Mouse (Mus musculus): ENCODE data around the gene Csnk2b.
A peak's percentile ranks its signal among the peaks of the same experiment; 100 is the strongest.
"Not testable (repeated sequence)": the region's sequence is repeated elsewhere in the genome, so short reads cannot be mapped to it uniquely, and the experiment has no call there.

Csnk2b gene

DNA sequence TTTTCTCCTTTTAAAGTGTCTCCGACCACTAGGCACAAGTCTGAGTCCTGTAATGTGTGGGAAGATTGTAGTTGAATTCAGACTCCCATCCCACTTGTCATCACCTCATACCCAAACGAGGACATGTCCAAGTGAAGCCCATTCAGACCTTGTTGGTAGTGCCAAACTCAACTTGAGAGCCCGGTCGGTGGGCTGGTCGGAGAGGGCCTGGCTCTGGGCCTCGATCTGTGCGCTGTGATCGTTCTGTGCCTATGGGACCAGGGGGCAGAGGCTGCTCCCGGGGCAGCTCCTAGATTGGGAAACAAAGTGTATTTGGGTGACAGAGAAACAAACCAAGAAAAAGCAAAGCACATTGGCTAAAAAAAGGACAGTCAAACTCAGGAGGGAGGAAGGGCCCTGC lies 31.2 kb upstream of the Csnk2b start:
- DNase-seq (ENCODE audit: low read depth, low spot score) = no peak

DNA sequence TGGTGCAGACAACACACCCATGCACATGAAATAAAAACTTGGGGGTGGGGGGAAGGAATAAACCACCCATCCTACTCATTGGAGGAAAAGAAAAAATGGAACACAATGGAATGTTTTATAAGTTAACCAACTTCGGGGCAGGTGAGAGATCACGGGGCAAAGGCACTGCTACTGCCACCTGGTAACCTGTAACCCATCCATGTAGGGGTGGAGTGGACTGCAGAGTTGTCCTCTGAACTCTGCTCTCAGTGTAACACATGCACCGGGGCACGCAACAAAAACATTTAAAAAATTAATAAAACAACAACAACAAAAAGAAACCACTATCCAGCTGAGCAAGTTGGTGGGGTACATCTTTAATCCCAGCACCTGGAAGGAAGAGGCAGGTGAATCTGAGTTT lies 30.3 kb upstream of the Csnk2b start:
- DNase-seq (ENCODE audit: low read depth, low spot score) = no peak

- no peak for DNase-seq (ENCODE audit: low read depth, low spot score)
Observed at GRCm38 (mm10) chr17:35147922-35148639, 26.2 kb upstream of the Csnk2b start.

DNA sequence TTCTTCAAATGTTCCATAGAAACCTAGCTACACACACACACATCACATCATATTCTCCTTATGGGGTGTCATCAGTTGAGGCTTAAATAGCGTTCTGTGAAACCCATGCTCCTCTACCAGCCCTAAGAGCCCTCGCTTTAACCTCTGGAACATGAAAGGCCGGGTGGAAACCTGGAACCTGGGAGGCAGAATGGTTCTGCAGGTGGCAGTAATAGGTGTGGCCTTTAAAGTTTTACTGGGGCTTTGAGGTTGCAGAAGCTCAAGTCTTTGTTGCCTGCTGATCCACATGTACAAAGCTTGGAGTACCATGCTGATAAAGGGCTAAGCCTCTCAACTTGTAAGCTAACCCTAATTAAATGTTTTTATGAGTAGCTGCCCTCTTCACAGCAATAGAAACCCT lies 25.5 kb upstream of the Csnk2b start:
- no peak for DNase-seq (ENCODE audit: low read depth, low spot score)

- DNase-seq (ENCODE audit: low read depth, low spot score) = no peak
Observed at GRCm38 (mm10) chr17:35146139-35146538, 24.3 kb upstream of the Csnk2b start.

DNA sequence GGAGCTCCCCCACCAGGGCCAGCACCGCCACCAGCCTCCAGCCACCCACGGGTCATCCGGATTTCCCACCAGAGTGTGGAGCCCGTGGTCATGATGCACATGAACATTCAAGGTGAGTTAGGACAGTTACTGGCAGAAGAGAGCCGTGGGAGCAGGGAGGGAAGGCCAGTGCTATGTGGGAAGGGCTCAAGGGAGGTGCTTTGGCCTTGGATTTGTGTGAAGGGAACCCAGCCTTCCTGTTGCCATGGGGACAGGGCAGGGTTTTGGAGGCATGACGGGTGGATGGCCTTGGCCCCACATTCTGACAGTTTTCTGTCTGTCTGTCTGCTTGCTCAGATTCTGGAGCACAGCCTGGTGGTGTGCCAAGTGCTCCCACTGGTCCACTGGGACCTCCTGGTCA lies 20.1 kb upstream of the Csnk2b start:
- DNase-seq (ENCODE audit: low read depth, low spot score) = no peak

DNA sequence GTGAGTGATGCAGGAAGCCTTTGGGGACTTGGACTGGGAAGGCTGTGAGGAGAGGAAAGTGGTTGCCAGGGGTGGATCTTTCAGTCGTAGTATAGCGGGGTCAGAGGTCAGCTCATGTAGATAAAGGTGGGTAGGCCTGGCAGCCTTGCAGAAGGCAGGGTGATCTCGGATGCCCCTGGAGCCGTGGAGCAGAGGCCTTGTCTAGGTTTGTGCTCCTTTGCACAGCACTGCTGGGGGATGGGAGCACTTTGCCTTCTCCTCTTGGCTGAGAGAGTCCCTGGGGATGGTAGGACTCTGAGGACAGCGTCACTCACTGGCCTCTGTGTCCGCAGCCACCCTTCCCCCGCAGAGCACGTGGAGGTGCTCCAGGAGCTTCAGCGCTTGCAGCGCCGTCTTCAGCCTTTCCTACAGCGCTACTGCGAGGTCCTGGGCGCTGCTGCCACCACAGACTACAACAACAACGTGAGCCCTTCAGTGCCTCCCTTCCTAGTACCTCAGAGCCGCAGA lies 18.7 kb upstream of the Csnk2b start:
- no peak for DNase-seq (ENCODE audit: low read depth, low spot score)

DNA sequence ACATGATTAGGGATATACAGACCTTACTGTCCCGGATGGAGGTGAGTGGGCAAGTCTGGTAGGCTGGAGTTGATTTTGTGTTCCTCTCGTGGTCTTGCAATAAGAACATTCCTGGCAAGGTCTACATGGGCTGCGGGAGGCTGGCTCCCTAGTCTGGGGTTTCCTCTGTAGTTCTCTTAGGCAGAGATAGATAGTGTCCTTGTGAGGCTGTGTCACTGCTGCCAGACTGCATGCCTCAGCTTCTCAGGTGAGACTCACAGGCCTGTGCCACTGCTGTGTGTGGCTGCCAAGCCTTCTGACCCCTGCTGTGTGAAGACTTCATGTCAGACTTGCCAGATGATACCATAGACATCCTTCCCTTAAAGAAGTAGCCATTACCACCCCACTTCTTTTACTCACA lies 17.4 kb upstream of the Csnk2b start:
- no peak for DNase-seq (ENCODE audit: low read depth, low spot score)

GRCm38 (mm10) chr17:35135591-35136320 lies 13.9 kb upstream of the Csnk2b start:
- peak; percentile 83 for DNase-seq (ENCODE audit: low read depth, low spot score)

DNA sequence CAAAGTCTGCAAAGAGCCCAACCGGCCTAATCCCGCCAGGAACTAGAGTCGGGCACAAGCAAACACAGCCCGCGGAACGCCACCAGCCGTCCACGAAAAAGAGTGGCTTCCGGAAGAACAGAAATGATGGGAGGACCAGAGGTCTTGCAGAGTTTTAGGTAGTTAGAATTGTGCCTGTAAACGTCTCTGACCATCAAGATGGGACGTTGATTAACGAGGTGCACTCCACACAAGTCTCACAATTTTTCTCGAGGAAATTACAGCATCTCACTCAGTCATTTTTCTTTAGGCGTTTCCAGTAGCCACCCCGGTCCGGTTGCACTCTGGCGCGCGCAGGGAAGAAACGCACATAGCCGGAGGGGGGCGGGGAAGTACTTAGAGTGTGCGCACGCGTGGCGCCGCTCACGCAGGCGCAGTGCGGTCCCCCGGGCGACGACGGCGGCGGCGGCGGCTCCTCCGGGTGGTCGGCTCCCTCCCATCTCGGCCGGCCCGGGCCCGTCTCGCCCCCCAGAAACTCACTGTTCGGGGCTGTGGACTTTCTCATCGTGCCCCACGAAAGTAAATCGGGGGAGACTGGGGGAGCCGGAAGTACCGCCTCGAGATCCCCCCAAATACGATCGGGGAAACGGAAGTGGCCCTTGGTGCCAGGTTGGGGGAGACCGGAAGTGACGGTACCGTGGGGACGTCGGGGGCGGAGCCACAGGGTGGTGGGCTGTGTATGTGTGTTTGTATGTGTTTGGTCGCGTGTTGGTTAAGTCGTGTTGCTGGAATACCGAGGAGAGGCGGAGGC lies 13.1 kb upstream of the Csnk2b start, which contains the start of gene Bag6:
Gene Bag6 (plus strand): TSS at position 378 of the 790 bp plus-strand sequence.
- peak; percentile 96 for DNase-seq (ENCODE audit: low read depth, low spot score)

- DNase-seq (ENCODE audit: low read depth, low spot score) = no peak
Observed at GRCm38 (mm10) chr17:35133517-35133916, 11.7 kb upstream of the Csnk2b start.

DNA sequence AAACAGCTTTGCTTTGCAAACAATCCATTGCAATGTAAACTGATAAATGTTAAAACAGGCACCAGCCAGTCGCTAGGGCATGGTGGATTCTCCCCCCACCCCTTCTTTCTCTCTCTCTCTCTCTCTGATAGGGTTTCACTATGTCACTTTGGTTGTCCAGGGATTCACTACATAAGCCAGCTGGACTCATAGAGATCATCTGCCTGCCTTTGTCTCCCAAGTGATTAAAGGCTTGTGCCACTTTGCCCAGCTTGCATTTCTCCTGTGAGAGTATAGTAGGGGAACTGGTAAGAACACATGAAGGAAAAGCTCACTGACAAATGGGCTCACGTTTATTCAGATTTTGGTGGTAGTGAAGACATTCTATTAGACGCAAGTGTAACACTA lies 10.3 kb upstream of the Csnk2b start:
- DNase-seq (ENCODE audit: low read depth, low spot score) = no peak

- DNase-seq (ENCODE audit: low read depth, low spot score) = no peak
Observed at GRCm38 (mm10) chr17:35131500-35132173, 9.8 kb upstream of the Csnk2b start, which contains the start of gene Apom. Gene Apom (minus strand): TSS chr17:35132050.

DNA sequence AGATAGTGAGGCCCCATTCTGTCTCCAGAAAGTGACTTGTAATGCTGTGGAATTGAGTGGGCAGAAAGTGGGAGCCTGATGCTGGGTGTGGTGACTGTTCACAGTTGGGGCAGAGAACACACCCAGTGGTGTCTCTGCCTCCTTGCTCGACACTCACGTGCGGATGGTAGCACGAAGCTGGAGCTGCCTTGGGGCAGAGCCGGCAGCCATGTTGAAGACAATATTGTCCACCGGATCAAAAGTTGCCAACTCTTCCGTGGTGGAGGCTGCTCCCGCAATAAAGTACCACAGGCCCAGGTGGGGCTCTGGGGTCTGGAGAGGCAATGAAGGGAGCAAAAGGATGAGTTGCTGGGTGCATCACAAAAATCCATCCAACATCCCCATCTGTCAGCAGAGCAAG lies 9.2 kb upstream of the Csnk2b start:
- DNase-seq (ENCODE audit: low read depth, low spot score) = no peak

DNA sequence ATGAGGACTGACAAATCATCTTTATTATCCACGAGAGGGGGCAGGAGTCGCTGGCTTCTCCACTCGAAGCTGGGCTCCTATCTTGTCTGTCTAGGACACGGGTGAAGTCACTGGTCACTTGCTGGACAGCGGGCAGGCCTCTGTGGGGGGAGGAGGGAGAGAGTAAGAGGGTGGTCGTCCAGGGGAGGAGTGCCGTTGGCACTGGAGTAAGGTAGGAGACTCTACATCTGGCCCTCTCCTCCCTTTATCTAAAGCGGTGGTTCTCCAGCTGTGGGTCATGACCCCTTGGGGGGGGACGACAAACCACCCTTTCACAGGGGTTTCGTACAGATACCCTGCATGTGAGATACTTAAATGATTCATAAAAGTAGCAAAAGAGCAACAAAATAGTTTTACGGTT lies 7.1 kb upstream of the Csnk2b start:
- no peak for DNase-seq (ENCODE audit: low read depth, low spot score)

GRCm38 (mm10) chr17:35127017-35127416 lies 5.2 kb upstream of the Csnk2b start:
- DNase-seq (ENCODE audit: low read depth, low spot score) = no peak

- peak; percentile 72 for DNase-seq (ENCODE audit: low read depth, low spot score)
Observed at GRCm38 (mm10) chr17:35126206-35126611, 4.4 kb upstream of the Csnk2b start, which contains the start of gene D17H6S53E. Gene D17H6S53E (plus strand): TSS chr17:35126373.

- no peak for DNase-seq (ENCODE audit: low read depth, low spot score)
Observed at GRCm38 (mm10) chr17:35125578-35125977, 3.7 kb upstream of the Csnk2b start.

- no peak for DNase-seq (ENCODE audit: low read depth, low spot score)
Observed at GRCm38 (mm10) chr17:35125081-35125480, 3.2 kb upstream of the Csnk2b start.

GRCm38 (mm10) chr17:35124261-35124896 lies 2.5 kb upstream of the Csnk2b start:
- DNase-seq (ENCODE audit: low read depth, low spot score) = not testable (repeated sequence)

GRCm38 (mm10) chr17:35123287-35123686 lies 1.4 kb upstream of the Csnk2b start:
- DNase-seq (ENCODE audit: low read depth, low spot score) = not testable (repeated sequence)
